Mouse (Mus musculus) ovary, postnatal 14 days (tissue): ENCODE data around the gene S100a14.

Experiments
- DNase-seq: peaks from one replicate; pipeline ENCODE4 v3.0.0; 2022; ENCODE audit warnings: low spot score

S100a14 gene

GRCm38 (mm10) chr3:90517711-90518110, 8.9 kb upstream of the S100a14 start:
- no peak for DNase-seq

- DNase-seq = no peak
Observed at GRCm38 (mm10) chr3:90525421-90525820, 1.2 kb upstream of the S100a14 start.

GRCm38 (mm10) chr3:90526076-90526475, 580 bp upstream of the S100a14 start:
- no peak for DNase-seq

GRCm38 (mm10) chr3:90527291-90527873, 726 bp downstream of the S100a14 start:
- no peak for DNase-seq

DNA sequence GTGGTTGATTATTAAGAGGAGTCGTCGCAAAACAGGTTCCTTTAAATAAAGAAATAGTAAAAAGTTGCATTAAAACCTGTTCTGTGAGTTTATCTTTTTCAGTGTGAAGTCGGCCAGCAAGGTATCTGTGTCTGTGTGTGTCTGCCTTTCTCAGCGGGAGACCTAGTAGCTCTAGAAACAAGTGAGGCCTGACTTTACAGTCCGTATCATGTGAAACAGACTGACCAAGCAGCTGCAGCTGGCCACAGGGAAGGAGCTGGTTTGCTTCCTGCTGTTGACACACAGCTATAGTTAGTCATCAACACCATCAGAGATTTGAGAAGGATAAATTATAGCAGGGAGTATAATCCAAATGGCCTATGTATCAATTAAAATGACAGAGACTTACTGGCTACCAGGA, 5.1 kb downstream of the S100a14 start:
- no peak for DNase-seq

GRCm38 (mm10) chr3:90535446-90535845, 8.8 kb downstream of the S100a14 start:
- no peak for DNase-seq

DNA sequence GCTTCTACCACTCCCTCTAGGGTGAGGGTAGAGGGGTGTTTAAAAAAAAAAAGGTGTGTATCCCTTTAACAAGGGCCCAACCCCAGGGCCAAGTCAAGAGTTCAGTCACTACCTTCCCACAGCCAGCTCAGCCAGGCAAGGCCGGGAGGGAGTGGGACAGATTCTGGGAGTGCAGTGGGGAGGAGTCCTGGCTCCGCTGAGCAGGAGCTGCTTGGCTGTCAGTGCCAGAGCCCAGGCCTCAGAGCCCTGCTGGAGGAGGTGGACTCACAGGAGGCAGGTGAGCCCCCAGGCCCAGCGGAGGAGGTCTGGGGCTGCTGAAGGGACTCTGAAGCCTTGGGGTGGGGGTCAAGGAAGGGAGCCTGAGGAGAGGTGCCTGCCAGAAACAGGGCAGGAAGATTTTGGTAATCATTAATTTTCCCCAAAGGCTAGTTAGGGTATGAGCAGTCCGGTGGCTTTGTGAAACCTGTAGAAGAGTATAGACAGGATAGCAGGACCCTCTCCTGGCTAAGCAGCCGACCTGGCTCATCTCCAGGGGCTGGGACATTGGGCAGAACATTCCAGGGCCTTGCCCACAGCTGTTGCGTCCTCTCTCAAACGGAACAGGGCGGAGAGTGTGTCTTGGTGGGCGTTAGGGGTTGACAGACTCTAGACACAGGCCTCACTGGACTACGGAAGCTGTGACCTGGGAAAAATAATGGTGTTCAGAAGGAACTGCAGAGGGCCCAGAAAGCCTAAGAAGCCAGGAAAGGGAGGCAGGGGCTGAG, 10.7 kb downstream of the S100a14 start, which contains the start of gene S100a16:
Gene S100a16 (plus strand): TSS at position 114 of the 764 bp plus-strand sequence.
- DNase-seq = peak; percentile 65

- DNase-seq = no peak
Observed at GRCm38 (mm10) chr3:90537905-90538296, 11.2 kb downstream of the S100a14 start.

GRCm38 (mm10) chr3:90540904-90541303, 14.2 kb downstream of the S100a14 start:
- DNase-seq = no peak

DNA sequence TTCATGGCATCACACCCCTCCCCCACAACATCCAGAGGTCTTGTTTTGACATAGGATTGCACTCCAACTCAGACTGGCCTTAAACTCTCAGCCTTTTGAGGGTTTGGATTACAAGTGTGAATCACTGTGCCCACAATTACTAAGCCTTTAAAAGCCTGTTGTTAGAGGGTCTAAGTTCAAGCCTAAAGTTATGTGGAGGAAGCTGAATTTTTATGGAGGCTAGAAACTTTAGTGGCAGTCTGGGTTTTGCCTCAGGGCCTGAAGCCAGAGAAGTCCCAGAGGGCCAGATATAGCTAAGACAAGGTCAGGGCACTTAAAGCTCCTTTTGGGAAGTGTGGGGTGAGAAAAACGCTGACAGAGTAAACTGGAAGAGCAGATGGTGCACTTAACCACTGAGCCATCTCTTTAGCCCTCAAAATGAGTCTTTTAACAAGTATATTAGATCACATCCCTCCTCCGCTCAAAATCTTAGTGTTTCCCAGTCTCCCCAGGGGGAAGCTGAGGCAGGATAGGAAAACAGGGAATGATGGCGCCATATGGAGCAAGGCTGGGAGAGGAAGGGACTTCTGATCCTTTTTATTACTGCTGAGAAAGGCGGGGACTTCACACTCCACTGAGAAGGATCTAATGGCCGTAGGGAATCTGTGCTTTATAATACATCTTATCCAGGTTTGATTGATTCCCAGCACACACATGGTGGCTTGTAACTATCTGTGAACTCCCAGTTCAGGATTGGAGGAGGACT, 23.2 kb downstream of the S100a14 start:
- no peak for DNase-seq

GRCm38 (mm10) chr3:90550421-90550790, 23.8 kb downstream of the S100a14 start:
- no peak for DNase-seq

DNA sequence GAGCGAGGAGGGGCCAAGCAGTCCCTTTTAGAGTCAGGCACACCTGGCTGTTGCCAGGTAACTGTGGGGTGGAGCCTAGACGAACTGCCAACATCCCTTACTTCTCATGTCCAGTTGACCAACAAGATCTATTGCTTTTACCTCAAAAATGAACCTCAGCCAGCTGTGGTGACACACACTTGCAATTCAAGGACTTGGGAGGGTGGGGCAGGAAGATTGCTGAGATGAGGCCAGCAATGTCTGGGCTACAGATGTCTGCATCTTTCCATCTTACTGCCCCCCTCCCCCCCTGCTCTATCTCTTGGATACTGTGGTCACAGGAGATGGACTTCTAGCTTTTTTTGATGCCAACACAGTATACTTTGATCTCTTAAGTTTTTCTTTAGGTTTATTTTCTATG, 25.6 kb downstream of the S100a14 start:
- no peak for DNase-seq

- DNase-seq = no peak
Observed at GRCm38 (mm10) chr3:90555954-90556353, 29.3 kb downstream of the S100a14 start.

DNA sequence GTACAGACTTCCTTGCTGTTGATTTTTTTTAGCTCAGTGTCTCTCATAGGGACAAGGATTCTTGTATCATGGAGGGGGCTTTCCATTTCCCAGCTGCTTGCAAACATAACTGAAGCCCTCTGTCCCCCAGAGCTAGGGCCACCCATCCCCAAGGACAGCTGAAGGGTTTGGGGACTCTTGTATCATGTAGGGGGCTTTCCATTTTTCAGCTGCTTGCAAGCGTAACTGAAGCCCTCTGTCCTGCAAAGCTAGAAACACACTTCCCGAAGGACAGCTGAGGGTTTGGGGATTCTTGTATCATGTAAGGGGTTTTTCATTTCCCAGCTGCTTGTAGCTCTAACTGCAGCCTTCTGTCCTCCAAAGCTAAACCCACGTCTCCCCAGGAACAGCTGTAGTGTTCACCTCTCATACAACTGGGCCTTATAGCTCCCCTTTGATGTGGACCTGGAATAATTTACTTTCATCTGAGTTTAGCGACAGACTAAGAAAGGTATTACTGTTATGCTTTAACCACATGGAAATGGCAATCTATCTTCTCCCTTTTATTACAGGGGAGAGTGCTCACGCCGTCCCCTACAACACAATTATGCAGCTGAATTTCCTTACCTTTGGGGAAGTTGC, 33.5 kb downstream of the S100a14 start, which contains the start of gene S100a3:
Gene S100a3 (plus strand): TSS at position 571 of the 621 bp plus-strand sequence.
- no peak for DNase-seq

GRCm38 (mm10) chr3:90574691-90575090, 48.0 kb downstream of the S100a14 start:
- no peak for DNase-seq

- no peak for DNase-seq
Observed at GRCm38 (mm10) chr3:90575320-90575719, 48.7 kb downstream of the S100a14 start.

- no peak for DNase-seq
Observed at GRCm38 (mm10) chr3:90576351-90577001, 49.8 kb downstream of the S100a14 start.
